Mouse (Mus musculus) lung, postnatal 0 days (tissue): Measurements from ENCODE around the gene Rhbdf2.

Experiments
- CTCF ChIP-seq: IDR thresholded peaks from 2 replicates; pipeline ENCODE4 v1.5.1; 2016; ENCODE audit warnings: antibody characterized with exemption, mild to moderate bottlenecking
- EP300 ChIP-seq: IDR thresholded peaks from 2 replicates; pipeline ENCODE4 v1.6.1; 2016; ENCODE audit warnings: antibody characterized with exemption, mild to moderate bottlenecking, control low read depth

DNA sequence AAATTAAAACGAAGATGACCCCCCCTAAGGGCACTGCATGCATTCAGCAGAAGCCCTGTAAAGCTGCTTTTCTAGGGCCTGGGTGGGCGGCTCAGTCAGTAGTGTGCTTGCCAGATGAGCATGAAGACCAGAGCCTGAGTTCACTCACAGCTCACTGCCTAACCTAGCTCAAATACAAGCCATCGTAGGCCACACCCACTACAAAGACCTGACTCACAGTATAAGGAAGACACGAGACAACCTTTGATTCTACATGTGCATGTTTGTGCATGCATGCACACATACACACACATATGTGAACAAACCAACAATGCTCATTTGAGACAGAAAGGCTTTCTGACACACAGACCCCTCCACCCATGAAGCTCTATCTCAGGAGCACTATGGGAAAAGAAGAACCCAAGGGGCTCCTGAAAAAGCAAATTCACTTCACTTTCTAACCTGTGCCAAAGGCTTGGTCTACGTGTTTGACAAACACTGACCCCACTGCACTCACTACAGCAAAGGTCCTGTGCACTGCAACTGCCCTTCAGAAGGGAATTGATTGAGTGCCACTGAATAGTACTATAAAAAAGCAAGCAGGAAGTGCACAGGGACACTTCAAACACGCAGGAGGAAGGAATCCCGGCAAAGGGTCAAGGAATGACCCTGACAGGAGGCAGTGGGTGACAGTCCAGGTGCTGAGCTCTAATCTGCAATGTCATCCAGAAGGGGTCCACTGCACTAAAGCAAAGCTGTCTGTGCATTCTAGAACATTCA, 61.4 kb downstream of the Rhbdf2 start:
- no peak for TF ChIP-seq CTCF
- TF ChIP-seq EP300: no peak
